Mouse (Mus musculus): ENCODE measurements around the gene Ubr4.

GRCm38 (mm10) chr4:139444315-139444714 lies 91.9 kb downstream of the Ubr4 start:
- no peak for TF ChIP-seq POLR2A (IDR thresholded peaks at IDR 0.05; ENCODE audit: insufficient read depth, low read depth, low read length)
- no peak for TF ChIP-seq CTCF (IDR thresholded peaks at IDR 0.05)
- TF ChIP-seq EP300 (IDR thresholded peaks at IDR 0.05; ENCODE audit: insufficient read depth, low read depth, low read length): no peak
